Mouse (Mus musculus) lung, postnatal 0 days (tissue): Measurements from ENCODE around the gene Arhgap31.

Source experiments
- CTCF ChIP-seq: IDR thresholded peaks from 2 replicates; pipeline ENCODE4 v1.5.1; 2016; ENCODE audit warnings: antibody characterized with exemption, mild to moderate bottlenecking
- EP300 ChIP-seq: IDR thresholded peaks from 2 replicates; pipeline ENCODE4 v1.6.1; 2016; ENCODE audit warnings: antibody characterized with exemption, mild to moderate bottlenecking, control low read depth

- TF ChIP-seq CTCF (no peak), EP300 (no peak)
These were observed 43.5 kb upstream of the Arhgap31 start for GRCm38 (mm10) chr16:38756572-38756971.
